Mouse (Mus musculus) heart, adult 8-10 months (tissue): Measurements from ENCODE around the gene Acsf3. TPM values are rescaled to one million over a fixed set of nuclear protein-coding genes. Genes with fewer than 3 reads are reported as not detected.

Experiments
- DNase-seq: peaks from one replicate; pipeline ENCODE4 v3.0.0; 2022; ENCODE audit warnings: low spot score
- total RNA-seq, 4 experiments: library from RNA; stranded (reverse); gene quantifications; 2 replicates each; pipeline ENCODE4 v1.2.4; 2022

Gene Acsf3
- 10 to 100 TPM; 35.2 to 36.2 (median 35.3) TPM for total RNA-seq

- DNase-seq, result peak; percentile 33
Observed at GRCm38 (mm10) chr8:122775285-122776155, at the start of gene Acsf3. TSS of gene Acsf3 (plus strand) at chr8:122775486.

DNA sequence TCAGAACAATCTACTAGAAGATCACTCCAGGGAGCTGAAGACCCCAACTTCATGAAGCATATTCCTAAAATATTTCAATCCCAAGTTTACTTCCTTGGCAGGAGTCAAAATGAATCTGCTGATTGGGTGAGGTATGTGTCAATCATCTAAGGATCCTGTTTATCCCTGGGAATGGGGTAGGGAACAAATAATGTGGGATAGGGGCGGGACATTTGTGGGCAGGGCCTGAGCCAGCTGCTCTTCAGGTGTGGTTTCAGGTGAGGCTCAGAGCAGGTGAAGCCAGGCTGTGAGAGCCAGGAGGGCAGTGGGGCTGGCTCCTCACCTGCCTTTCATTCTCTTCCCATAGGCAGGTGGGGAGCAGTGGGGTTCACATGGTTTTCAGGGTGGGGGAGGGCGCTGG, 48.5 kb upstream of the Acsf3 start:
- DNase-seq, result no peak

DNA sequence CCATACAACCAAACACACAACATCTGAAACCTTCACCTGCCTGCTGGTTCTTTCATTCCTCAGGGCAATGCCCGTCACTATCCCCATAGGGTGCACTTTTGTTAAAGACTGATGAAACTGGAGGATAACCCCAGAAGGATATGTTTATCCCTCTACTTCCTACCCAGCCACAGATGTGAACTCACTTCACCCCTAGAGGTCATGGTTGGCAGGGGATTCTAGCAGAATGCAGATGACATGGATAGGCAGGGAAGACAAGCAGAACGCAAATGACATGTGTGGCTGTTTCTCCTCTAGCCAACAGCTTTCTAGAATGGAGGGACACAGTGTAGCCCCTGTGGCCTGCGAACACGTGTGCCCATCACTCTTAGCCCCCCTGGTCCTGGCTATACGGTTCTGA, 47.9 kb upstream of the Acsf3 start:
- DNase-seq, result no peak

DNA sequence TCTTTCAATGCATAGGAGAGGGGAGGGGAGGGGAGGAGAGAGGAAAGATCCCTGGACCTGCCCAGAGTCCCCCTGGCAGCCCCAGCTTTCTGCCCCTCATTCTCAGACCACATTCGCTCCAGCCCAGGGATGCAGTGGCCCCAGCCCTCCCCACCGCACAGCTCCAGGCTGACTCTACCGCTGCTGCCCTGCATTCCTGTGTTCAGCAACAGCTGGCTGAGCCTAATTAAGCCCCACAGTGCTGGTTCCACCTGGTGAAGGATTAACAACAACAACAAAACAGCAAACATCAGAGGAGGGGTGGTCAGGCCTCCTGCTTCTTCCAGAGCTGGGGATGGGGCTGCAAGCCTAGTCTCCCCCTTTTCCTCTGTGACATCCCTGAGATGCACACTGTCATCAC, 46.7 kb upstream of the Acsf3 start:
- no peak for DNase-seq

GRCm38 (mm10) chr8:122735110-122735509, 40.2 kb upstream of the Acsf3 start:
- DNase-seq, result no peak

- no peak for DNase-seq
Observed at GRCm38 (mm10) chr8:122735542-122736473, 39.5 kb upstream of the Acsf3 start.

DNA sequence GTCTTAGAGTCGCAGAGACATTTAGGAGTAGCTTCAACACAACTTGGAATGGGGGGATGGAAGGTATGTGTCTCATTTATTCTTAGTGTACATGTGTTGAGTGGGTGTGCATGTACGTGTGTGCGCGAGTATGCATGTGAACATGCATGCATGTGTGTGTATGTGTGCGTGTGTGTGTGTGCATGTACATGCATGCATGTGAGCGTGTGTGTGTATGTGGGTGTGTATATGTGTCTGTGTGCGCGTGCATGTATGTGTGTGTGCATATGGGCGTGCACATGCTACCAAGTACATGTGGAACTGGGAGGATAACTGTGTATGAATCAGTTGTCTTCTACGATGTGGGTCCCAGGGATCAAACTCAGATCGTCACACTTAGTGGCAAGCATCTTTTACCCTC, 38.7 kb upstream of the Acsf3 start:
- DNase-seq, result no peak

GRCm38 (mm10) chr8:122737071-122737470, 38.2 kb upstream of the Acsf3 start:
- no peak for DNase-seq

- DNase-seq, result no peak
Observed at GRCm38 (mm10) chr8:122737886-122738285, 37.4 kb upstream of the Acsf3 start.

- DNase-seq, result no peak
Observed at GRCm38 (mm10) chr8:122739102-122739725, 36.1 kb upstream of the Acsf3 start.

GRCm38 (mm10) chr8:122742471-122742870, 32.8 kb upstream of the Acsf3 start:
- no peak for DNase-seq

- no peak for DNase-seq
Observed at GRCm38 (mm10) chr8:122745022-122745749, 30.1 kb upstream of the Acsf3 start.

GRCm38 (mm10) chr8:122745750-122746275, 29.5 kb upstream of the Acsf3 start:
- DNase-seq, result no peak

DNA sequence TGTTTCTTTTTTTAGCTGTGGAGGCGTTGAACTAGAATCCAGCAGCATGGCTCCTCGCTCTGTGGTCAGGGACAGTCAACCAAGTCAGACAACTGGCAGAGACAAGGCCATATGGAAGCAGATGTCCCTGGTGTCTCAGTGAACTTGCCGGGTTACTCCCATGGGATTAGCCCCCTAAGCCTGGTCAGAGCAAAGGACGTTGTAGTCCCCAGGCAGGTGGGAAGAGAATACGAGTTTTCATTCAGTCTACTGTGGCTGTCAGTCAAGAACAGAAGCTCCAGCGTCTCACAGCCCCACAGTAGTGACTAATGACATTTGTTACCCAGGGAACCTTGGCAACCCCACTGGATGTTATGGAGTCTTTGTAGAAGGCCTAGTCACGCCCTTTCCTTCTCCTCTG, 28.8 kb upstream of the Acsf3 start:
- DNase-seq, result no peak

- no peak for DNase-seq
Observed at GRCm38 (mm10) chr8:122747825-122748224, 27.5 kb upstream of the Acsf3 start.

DNA sequence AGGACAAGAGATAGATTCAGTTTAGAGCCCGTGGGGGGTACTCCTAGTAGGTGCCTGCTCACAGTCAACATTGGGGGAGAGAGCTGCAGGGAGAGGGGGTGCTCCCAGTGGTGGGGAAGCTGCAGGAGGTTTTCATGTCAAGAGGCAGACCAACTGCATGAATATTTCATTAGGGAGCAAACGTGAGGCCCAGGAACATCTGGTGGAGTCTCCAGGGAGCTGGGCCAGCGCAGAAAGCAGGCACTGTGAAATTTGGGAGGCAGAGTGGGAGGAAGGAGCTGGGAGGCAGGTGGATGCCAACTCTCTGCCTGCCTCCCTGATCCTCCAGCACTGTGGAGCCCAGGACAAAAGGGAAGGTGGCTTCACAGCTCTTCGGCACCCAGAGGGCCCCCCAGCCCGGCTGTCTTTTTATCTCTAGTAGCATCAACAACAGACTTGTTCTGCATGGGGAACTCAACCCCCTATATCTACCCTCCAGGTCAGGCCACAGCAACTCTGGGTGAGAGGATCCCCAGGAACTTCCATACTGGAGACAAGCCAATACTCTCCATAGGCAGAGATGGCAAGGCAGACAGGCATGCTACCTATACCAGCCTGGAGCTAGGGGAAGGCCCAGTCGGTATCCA, 25.8 kb upstream of the Acsf3 start:
- no peak for DNase-seq

DNA sequence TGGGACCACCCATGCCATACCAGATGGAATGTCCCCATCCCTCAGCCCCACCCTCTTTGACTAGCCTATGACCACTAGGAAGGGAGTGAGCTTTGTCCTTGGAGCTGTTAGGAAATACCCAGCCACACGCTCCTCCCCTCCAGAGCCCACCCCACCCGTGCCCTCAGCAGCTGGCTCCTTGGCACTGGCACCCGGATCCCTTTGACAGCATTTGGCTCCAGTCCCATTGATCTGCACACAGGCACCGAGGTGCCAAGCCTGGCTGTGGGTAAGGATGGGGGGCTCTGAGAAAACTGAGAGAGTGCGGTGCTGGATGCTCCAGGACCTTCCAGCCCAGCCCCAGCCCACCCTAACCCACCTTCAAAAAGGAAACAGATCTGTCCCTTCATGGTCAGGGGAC, 23.9 kb upstream of the Acsf3 start:
- DNase-seq, result no peak

DNA sequence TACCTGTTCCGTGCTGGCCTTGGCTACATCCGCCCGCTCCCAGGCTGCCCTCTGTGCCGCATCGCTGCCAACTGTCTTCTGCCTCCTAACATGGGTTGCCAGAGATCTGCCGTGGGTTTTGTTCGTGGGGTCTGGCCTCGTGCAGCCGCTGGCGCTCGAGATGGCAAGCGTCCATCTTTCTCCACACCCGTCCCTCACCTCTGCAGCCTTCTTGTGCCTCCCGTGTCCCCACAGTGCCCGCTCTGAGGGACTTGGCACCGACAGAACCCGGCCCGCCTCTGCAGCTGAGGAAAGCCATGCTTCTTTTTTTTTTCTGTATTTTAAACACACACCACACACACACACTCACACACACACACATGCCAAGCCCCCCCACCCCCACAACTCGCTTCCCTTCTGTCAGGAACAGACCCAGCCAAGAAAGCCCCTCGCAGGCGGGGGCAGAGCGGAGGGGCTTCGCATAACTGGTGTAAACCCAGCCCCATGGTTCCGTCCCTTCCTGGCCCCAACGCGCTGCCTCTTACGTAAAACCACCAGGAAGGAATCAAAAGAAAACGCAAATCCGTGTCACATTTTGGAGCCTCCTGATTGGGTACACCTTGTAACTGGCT, 23.1 kb upstream of the Acsf3 start:
- DNase-seq, result no peak

DNA sequence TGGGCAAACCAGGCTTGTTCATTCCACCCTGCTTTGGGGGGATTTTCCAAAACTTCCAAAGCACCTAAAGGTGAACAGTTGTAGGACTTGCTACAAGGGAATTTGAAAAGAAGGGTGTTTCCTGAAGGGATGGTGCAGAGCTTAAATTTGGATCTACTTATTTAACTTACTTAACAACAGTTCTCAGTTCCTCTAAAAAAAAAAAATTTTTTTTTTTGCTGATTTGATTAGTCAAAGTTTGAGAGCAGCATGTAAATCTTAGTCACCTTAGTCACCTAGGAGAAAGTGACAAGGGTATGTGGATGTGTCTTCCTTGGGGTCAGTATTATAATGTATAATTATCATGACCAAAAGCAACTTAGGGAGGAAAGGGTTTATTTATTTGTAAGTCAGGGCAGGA, 16.7 kb upstream of the Acsf3 start:
- DNase-seq, result no peak

DNA sequence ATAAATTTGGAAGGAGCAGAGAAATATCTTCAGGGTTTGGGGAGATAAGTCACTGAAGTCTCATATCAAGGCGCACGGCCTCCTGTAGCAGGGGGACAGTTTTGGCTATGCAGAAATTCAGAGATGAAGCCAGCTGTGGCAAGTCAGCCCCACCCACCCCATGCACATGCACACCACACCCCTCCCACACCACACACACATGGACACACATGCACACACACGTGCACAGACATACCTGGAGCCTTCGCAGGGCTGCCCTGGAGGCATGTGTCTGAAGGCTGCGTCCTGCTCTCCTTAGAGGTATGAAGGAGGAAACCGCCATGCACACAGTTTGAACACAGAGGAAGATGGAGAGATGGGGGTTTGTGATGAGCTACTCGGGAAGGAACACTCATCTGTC, 15.2 kb upstream of the Acsf3 start:
- DNase-seq, result no peak
